Mouse (Mus musculus) heart, embryonic 12.5 days (tissue): ENCODE measurements around the gene Klf2. TPM values are rescaled to one million over a fixed set of nuclear protein-coding genes. Genes with fewer than 3 reads are reported as not detected.
A peak's percentile ranks its signal among the peaks of the same experiment; 100 is the strongest.

Source experiments
- ATAC-seq: fragments of 200-750 bp; cut with Nextera tagmentation; 2 replicates; pipeline ENCODE4 v1.8.0; 2017; ENCODE audit warnings: moderate TSS enrichment, moderate library complexity; ENCODE audit not compliant: insufficient number of reproducible peaks, low FRiP score
- H3K27ac ChIP-seq: fragments of 300-500 bp; sonication (generic); 2 replicates; pipeline ENCODE4 v1.5.1; 2016; ENCODE audit warnings: mild to moderate bottlenecking, moderate library complexity; ENCODE audit not compliant: poor library complexity, severe bottlenecking
- H3K27me3 ChIP-seq: fragments of 300-500 bp; sonication (generic); replicated peaks from 2 replicates; pipeline ENCODE4 v1.6.1; 2016; ENCODE audit warnings: mild to moderate bottlenecking, moderate library complexity
- H3K36me3 ChIP-seq: fragments of 300-500 bp; sonication (generic); 2 replicates; pipeline ENCODE4 v1.6.1; 2016; ENCODE audit warnings: mild to moderate bottlenecking, moderate library complexity
- H3K4me1 ChIP-seq: fragments of 300-500 bp; sonication (generic); replicated peaks from 2 replicates; pipeline ENCODE4 v1.6.1; 2016; ENCODE audit warnings: mild to moderate bottlenecking
- H3K4me2 ChIP-seq: fragments of 300-500 bp; sonication (generic); 2 replicates; pipeline ENCODE4 v1.6.1; 2016; ENCODE audit warnings: mild to moderate bottlenecking, moderate library complexity
- H3K4me3 ChIP-seq: fragments of 300-500 bp; sonication (generic); 2 replicates; pipeline ENCODE4 v1.5.1; 2016; ENCODE audit warnings: mild to moderate bottlenecking
- H3K9ac ChIP-seq: fragments of 300-500 bp; sonication (generic); 2 replicates; pipeline ENCODE4 v1.6.1; 2016; ENCODE audit warnings: mild to moderate bottlenecking, moderate library complexity
- H3K9me3 ChIP-seq: fragments of 300-500 bp; sonication (generic); replicated peaks from 2 replicates; pipeline ENCODE4 v1.6.1; 2016; ENCODE audit warnings: mild to moderate bottlenecking, moderate library complexity
- WGBS: fragments of 180-500 bp; shearing (Covaris S2); methylation state at CpG from one replicate; pipeline ENCODE4 v1.1.7; 2016; 5-methylcytosine and 5-hydroxymethylcytosine counted together
- polyA plus RNA-seq: library from polyadenylated mRNA; unstranded; fragments of >200 nt; fragmentation: Nextera tagmentation; extraction: Ambion mirVana; gene quantifications from 2 replicates; pipeline ENCODE4 v1.2.1, GENCODE M21; 2016

Klf2 gene
- polyA plus RNA-seq, 1 experiment from 2014 or later: 28.1 TPM

GRCm38 (mm10) chr8:72305210-72305905 lies 13.5 kb upstream of the Klf2 start, which contains the start of gene Gm10282:
Gm10282 (minus strand) TSS chr8:72305260.
- Histone ChIP-seq H3K27me3 (no peaks in the 10 kb centered on the region; the same call in 1 of the 2 replicates), H3K9ac (no peak within 1 kb of the TSS), H3K4me2 (no peak within 1 kb of the TSS), H3K36me3 (no peaks in the 10 kb centered on the region), H3K4me3 (no peak within 1 kb of the TSS), H3K9me3 (0 out of 2 replicates have a peak, but pooled peaks cover 4% of the 10 kb centered on the region), H3K27ac (no peak within 1 kb of the TSS), H3K4me1 (peaks cover 33% of the 10 kb centered on the region)
- 74% methylated on average over 16 of the region's 16 CpGs for WGBS
- ATAC-seq: no peak

GRCm38 (mm10) chr8:72306913-72307312 lies 11.9 kb upstream of the Klf2 start:
- no peaks in the 10 kb centered on the region for H3K27me3 ChIP-seq
- 0 out of 2 replicates have a peak, but pooled peaks cover 4% of the 10 kb centered on the region for H3K9me3 ChIP-seq
- no peak for ATAC-seq
- no peak overlapping the region for H3K27ac ChIP-seq
- 82% methylated on average over 5 of the region's 5 CpGs for WGBS
- no peak overlapping the region for H3K4me2 ChIP-seq
- no peak overlapping the region for H3K4me3 ChIP-seq
- no peaks in the 10 kb centered on the region for H3K36me3 ChIP-seq
- no peak overlapping the region for H3K9ac ChIP-seq
- H3K4me1 ChIP-seq: peaks cover 43% of the 10 kb centered on the region

GRCm38 (mm10) chr8:72308276-72308675 lies 10.6 kb upstream of the Klf2 start:
- 29% methylated on average over 6 of the region's 6 CpGs for WGBS
- peak overlapping the region; percentile 71 for H3K27ac ChIP-seq

GRCm38 (mm10) chr8:72310849-72311506 lies 7.9 kb upstream of the Klf2 start:
- Histone ChIP-seq H3K27me3 (no peaks in the 10 kb centered on the region), H3K4me2 (no peak overlapping the region), H3K36me3 (no peaks in the 10 kb centered on the region), H3K27ac (peak overlapping the region; percentile 69), H3K9ac (no peak overlapping the region), H3K4me1 (peaks cover 38% of the 10 kb centered on the region), H3K9me3 (0 out of 2 replicates have a peak, but pooled peaks cover 4% of the 10 kb centered on the region), H3K4me3 (no peak overlapping the region)
- peak; percentile 65; the same call in 1 of the 2 replicates for ATAC-seq
- WGBS: 36% methylated on average over 8 of the region's 8 CpGs

More at GRCm38 (mm10) chr8:72308276-72308675, 10.6 kb upstream of the Klf2 start:
- 0 out of 2 replicates have a peak overlapping the region, but pooled peaks have one; percentile 24 for H3K9ac ChIP-seq
- no peaks in the 10 kb centered on the region for H3K27me3 ChIP-seq
- peaks cover 43% of the 10 kb centered on the region for H3K4me1 ChIP-seq
- H3K4me3 ChIP-seq: no peak overlapping the region
- no peaks in the 10 kb centered on the region for H3K36me3 ChIP-seq
- peak; percentile 66 for ATAC-seq
- no peak overlapping the region for H3K4me2 ChIP-seq
- 0 out of 2 replicates have a peak, but pooled peaks cover 4% of the 10 kb centered on the region for H3K9me3 ChIP-seq

- H3K36me3 ChIP-seq: no peaks in the 10 kb centered on the region
- no peaks in the 10 kb centered on the region for H3K27me3 ChIP-seq
- H3K9me3 ChIP-seq: 0 out of 2 replicates have a peak, but pooled peaks cover 4% of the 10 kb centered on the region
- no peak overlapping the region for H3K4me2 ChIP-seq
- peaks cover 41% of the 10 kb centered on the region for H3K4me1 ChIP-seq
- H3K27ac ChIP-seq: no peak overlapping the region
- no peak overlapping the region for H3K9ac ChIP-seq
- no peak for ATAC-seq
- no peak overlapping the region for H3K4me3 ChIP-seq
- 57% methylated on average over 3 of the region's 3 CpGs for WGBS
Observed at GRCm38 (mm10) chr8:72312926-72313518, 5.8 kb upstream of the Klf2 start.

- Histone ChIP-seq H3K4me2 (no peak overlapping the region), H3K27ac (no peak overlapping the region), H3K36me3 (peaks cover 3% of the 10 kb centered on the region; the same call in 1 of the 2 replicates), H3K27me3 (peaks cover 6% of the 10 kb centered on the region), H3K9me3 (no peaks in the 10 kb centered on the region), H3K4me1 (peaks cover 32% of the 10 kb centered on the region), H3K9ac (no peak overlapping the region), H3K4me3 (no peak overlapping the region)
- WGBS: 59% methylated on average over 10 of the region's 10 CpGs
- ATAC-seq: no peak
Observed at GRCm38 (mm10) chr8:72316053-72316695, 2.7 kb upstream of the Klf2 start.

GRCm38 (mm10) chr8:72317741-72318301 lies 1.0 kb upstream of the Klf2 start:
- peaks cover 14% of the 10 kb centered on the region for H3K36me3 ChIP-seq
- WGBS: 45% methylated on average over 5 of the region's 5 CpGs
- H3K27me3 ChIP-seq: peaks cover 6% of the 10 kb centered on the region
- no peak for ATAC-seq
- peaks cover 46% of the 10 kb centered on the region for H3K4me1 ChIP-seq
- H3K27ac ChIP-seq: no peak overlapping the region
- H3K9me3 ChIP-seq: no peaks in the 10 kb centered on the region
- no peak overlapping the region for H3K9ac ChIP-seq
- H3K4me3 ChIP-seq: no peak overlapping the region
- H3K4me2 ChIP-seq: no peak overlapping the region

GRCm38 (mm10) chr8:72319397-72319796 lies 564 bp downstream of the Klf2 start:
- Histone ChIP-seq H3K4me1 (peaks cover 45% of the 10 kb centered on the region), H3K4me3 (peak overlapping the region; percentile 69), H3K27ac (peak overlapping the region; percentile 81), H3K27me3 (peaks cover 6% of the 10 kb centered on the region), H3K9ac (peak overlapping the region; percentile 86), H3K36me3 (peaks cover 14% of the 10 kb centered on the region), H3K4me2 (peak overlapping the region; percentile 96), H3K9me3 (no peaks in the 10 kb centered on the region)
- WGBS: under 1% methylated on average over 39 of the region's 48 CpGs
- peak; percentile 7; the same call in 1 of the 2 replicates for ATAC-seq

GRCm38 (mm10) chr8:72319921-72320802 lies 1.3 kb downstream of the Klf2 start:
- Histone ChIP-seq H3K36me3 (peaks cover 14% of the 10 kb centered on the region), H3K4me1 (peaks cover 45% of the 10 kb centered on the region), H3K9ac (peak overlapping the region; percentile 86), H3K4me2 (peak overlapping the region; percentile 96), H3K9me3 (no peaks in the 10 kb centered on the region), H3K27ac (peak overlapping the region; percentile 81), H3K27me3 (peaks cover 6% of the 10 kb centered on the region), H3K4me3 (peak overlapping the region; percentile 69)
- 5% methylated on average over 53 of the region's 55 CpGs for WGBS
- ATAC-seq: no peak
